Mouse (Mus musculus): ENCODE data around the gene Nostrin. TPM values are rescaled to one million over a fixed set of nuclear protein-coding genes. Genes with fewer than 3 reads are reported as not detected.

The Nostrin gene
- polyA plus RNA-seq (2014; fragmentation: Illumina TruSeq; extraction: RNeasy Lipid Tissue Mini Kit (QIAGEN cat#74804); ENCODE audit: low read depth, low replicate concordance), result 1.9 TPM

GRCm38 (mm10) chr2:69135661-69136576, at the start of gene Nostrin:
Gene Nostrin (plus strand): TSS chr2:69135800.

DNA sequence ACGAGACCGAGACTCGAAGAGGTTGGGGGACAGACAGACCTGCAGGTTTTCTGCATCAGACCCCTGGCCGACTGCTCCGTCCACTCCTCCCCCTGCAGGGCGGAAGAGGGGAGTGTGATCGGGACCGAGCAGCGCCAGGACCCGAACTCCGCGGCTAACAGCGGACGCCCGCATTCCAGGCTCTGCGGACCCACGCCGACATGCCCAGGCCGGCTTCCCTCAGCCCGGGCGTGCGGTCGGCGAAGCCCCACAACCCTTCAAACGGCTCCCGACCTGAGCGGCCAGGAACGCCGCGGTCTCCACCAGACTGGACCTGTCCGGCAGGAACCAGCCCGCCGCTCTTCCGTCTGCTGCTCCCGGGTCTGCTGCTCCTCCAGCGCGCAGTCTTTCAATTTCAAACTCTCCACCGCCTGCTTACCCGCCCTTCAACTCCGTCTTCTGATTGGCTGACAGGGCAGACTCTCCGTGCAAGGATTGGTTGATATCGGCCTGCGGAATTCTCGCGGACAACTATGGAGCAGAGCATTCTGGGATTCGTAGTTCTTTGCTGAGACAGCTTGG, 70.3 kb downstream of the Nostrin start, which contains the start of gene Spc25:
TSS of gene Spc25 (minus strand) at position 404 of the 561 bp plus-strand sequence.

DNA sequence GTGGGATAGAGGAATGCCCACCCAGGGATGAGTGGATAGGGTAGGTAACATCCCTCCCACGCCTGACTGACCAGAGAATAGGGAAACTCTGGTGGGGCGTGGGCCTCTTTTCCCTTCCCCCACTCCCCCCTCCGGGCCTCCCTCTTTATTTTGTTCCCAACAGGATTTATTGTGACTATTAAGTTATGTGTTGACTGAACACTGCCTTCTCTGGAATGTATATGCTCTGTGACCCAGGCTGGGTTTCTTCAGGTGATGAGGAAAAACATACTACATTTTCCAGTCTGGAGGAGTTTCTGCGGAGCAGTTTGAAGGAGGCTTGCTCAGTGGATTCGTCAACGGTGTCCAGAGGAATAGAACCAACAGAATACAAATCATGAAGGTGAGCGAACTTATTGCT, 75.2 kb downstream of the Nostrin start, which contains the start of gene G6pc2:
TSS of gene G6pc2 (plus strand) at position 301 of the 400 bp plus-strand sequence.

Other genes starting within 250 kb of the Nostrin start
- 3.1 TPM for gene Spc25, start 70.4 kb downstream of the Nostrin start, polyA plus RNA-seq (2014; fragmentation: Illumina TruSeq; extraction: RNeasy Lipid Tissue Mini Kit (QIAGEN cat#74804); ENCODE audit: low read depth, low replicate concordance)
- not detected for gene G6pc2, start 75.3 kb downstream of the Nostrin start, polyA plus RNA-seq (2014; fragmentation: Illumina TruSeq; extraction: RNeasy Lipid Tissue Mini Kit (QIAGEN cat#74804); ENCODE audit: low read depth, low replicate concordance)
- gene Abcb11, start 206.8 kb downstream of the Nostrin start, polyA plus RNA-seq (2014; fragmentation: Illumina TruSeq; extraction: RNeasy Lipid Tissue Mini Kit (QIAGEN cat#74804); ENCODE audit: low read depth, low replicate concordance), result 0.07 TPM
- gene Dhrs9, start 244.6 kb downstream of the Nostrin start, polyA plus RNA-seq (2014; fragmentation: Illumina TruSeq; extraction: RNeasy Lipid Tissue Mini Kit (QIAGEN cat#74804); ENCODE audit: low read depth, low replicate concordance), result 0.69 TPM

All from adipose tissue, adult 10 weeks (tissue).